Mouse (Mus musculus) CH12.LX (cell line): ENCODE data around the gene Necab2. TPM values are rescaled to one million over a fixed set of nuclear protein-coding genes. Genes with fewer than 3 reads are reported as not detected.

Experiments
- DNase-seq: peaks from one replicate; pipeline ENCODE4 v3.0.0-alpha.2; 2013; ENCODE audit errors: extremely low read depth
- H3K27ac ChIP-seq: 2 replicates; pipeline ENCODE4 v1.5.1; 2012; ENCODE audit warnings: low read depth, mild to moderate bottlenecking, control low read depth, moderate library complexity; ENCODE audit not compliant: insufficient read depth
- H3K27me3 ChIP-seq: replicated peaks from 2 replicates; pipeline ENCODE3; 2012; ENCODE audit warnings: inconsistent platforms
- H3K36me3 ChIP-seq, 2 experiments: replicated peaks in 1 of 2; 2 replicates each; pipeline versions ENCODE3 to v1.6.1; 2012; ENCODE audit warnings: inconsistent platforms in 1 of 2, low read length in 1 of 2, mild to moderate bottlenecking in 1 of 2, mixed read lengths in 1 of 2, moderate library complexity in 1 of 2; ENCODE audit not compliant: control insufficient read depth in 1 of 2, insufficient read depth in 1 of 2
- H3K4me1 ChIP-seq, 2 experiments: 2 replicates each; pipeline ENCODE4 v1.6.1; 2012; ENCODE audit warnings: inconsistent platforms in 1 of 2, moderate library complexity in 1 of 2; ENCODE audit not compliant: insufficient read depth in 2 of 2, control insufficient read depth in 1 of 2
- H3K4me2 ChIP-seq: 2 replicates; pipeline ENCODE4 v1.6.1; 2012; ENCODE audit warnings: low read depth, mild to moderate bottlenecking, control low read depth; ENCODE audit not compliant: poor library complexity, insufficient read depth, severe bottlenecking
- H3K4me3 ChIP-seq, 3 experiments: fragments of 150-350 bp in 1 of 3; sonication (generic) in 1 of 3; replicated peaks in 1 of 3; 2 replicates each; pipeline versions ENCODE3 to v1.5.1; 2011 to 2012; ENCODE audit warnings: low read depth in 2 of 3, low read length in 2 of 3, mild to moderate bottlenecking in 2 of 3, moderate library complexity in 2 of 3, control low read depth in 1 of 3, improper control_type of control experiment in 1 of 3, inconsistent platforms in 1 of 3, mixed read lengths in 1 of 3; ENCODE audit not compliant: poor library complexity in 1 of 3
- H3K79me2 ChIP-seq: replicated peaks from 2 replicates; pipeline ENCODE4 v1.6.1; 2012; ENCODE audit warnings: mild to moderate bottlenecking, moderate library complexity; ENCODE audit not compliant: control insufficient read depth, poor library complexity, insufficient read depth, severe bottlenecking; ENCODE audit errors: extremely low read depth
- H3K9ac ChIP-seq: 2 replicates; pipeline ENCODE4 v1.6.1; 2012; ENCODE audit warnings: low read depth, mild to moderate bottlenecking, control low read depth, moderate library complexity; ENCODE audit not compliant: insufficient read depth
- H3K9me3 ChIP-seq: replicated peaks from 2 replicates; pipeline ENCODE3; 2012; ENCODE audit warnings: low read length, inconsistent platforms, mixed read lengths
- BHLHE40 ChIP-seq: IDR thresholded peaks from 2 replicates; pipeline ENCODE4 v1.6.1; 2011; ENCODE audit warnings: mild to moderate bottlenecking, low read depth, low read length, improper control_type of control experiment
- CHD1 ChIP-seq: IDR thresholded peaks from 2 replicates; pipeline ENCODE4 v1.6.1; 2012; ENCODE audit warnings: low read depth, low read length, improper control_type of control experiment, inconsistent platforms
- CHD2 ChIP-seq: IDR thresholded peaks from 2 replicates; pipeline ENCODE4 v1.6.1; 2011; ENCODE audit warnings: low read length, improper control_type of control experiment
- ELF1 ChIP-seq: IDR thresholded peaks from 2 replicates; pipeline ENCODE4 v1.6.1; 2014; ENCODE audit warnings: low read depth, mild to moderate bottlenecking, inconsistent platforms, low read length, improper control_type of control experiment
- EP300 ChIP-seq: IDR thresholded peaks from 2 replicates; pipeline ENCODE4 v1.6.1; 2011; ENCODE audit warnings: low read length, improper control_type of control experiment
- ETS1 ChIP-seq: conservative IDR thresholded peaks from 2 replicates; pipeline ENCODE4 v1.6.1; 2012; ENCODE audit warnings: low read depth, mild to moderate bottlenecking, inconsistent platforms, low read length, improper control_type of control experiment, moderate library complexity
- GABPA ChIP-seq: IDR thresholded peaks from 2 replicates; pipeline ENCODE4 v1.6.1; 2012; ENCODE audit warnings: low read depth, low read length, improper control_type of control experiment, inconsistent platforms; ENCODE audit not compliant: insufficient replicate concordance
- HCFC1 ChIP-seq: IDR thresholded peaks from 2 replicates; pipeline ENCODE4 v1.6.1; 2012; ENCODE audit warnings: low read depth, mild to moderate bottlenecking, inconsistent platforms, low read length, improper control_type of control experiment
- IRF4 ChIP-seq: IDR thresholded peaks from 2 replicates; pipeline ENCODE4 v1.6.1; 2014; ENCODE audit warnings: low read depth, mild to moderate bottlenecking, inconsistent platforms, low read length, improper control_type of control experiment
- JUN ChIP-seq: IDR thresholded peaks from 2 replicates; pipeline ENCODE4 v1.6.1; 2011; ENCODE audit warnings: low read depth, mild to moderate bottlenecking, low read length, improper control_type of control experiment, moderate library complexity; ENCODE audit not compliant: insufficient read depth
- KAT2A ChIP-seq: IDR thresholded peaks from 2 replicates; pipeline ENCODE4 v1.6.1; 2012; ENCODE audit warnings: low read length, improper control_type of control experiment, inconsistent platforms; ENCODE audit not compliant: insufficient replicate concordance
- MAFK ChIP-seq: IDR thresholded peaks from 2 replicates; pipeline ENCODE4 v1.6.1; 2011; ENCODE audit warnings: low read length, improper control_type of control experiment; ENCODE audit not compliant: insufficient replicate concordance
- MAX ChIP-seq: IDR thresholded peaks from 2 replicates; pipeline ENCODE4 v1.6.1; 2011; ENCODE audit warnings: low read length, improper control_type of control experiment
- MAZ ChIP-seq: IDR thresholded peaks from 2 replicates; pipeline ENCODE4 v1.6.1; 2012; ENCODE audit warnings: low read depth, mild to moderate bottlenecking, inconsistent platforms, low read length, improper control_type of control experiment, moderate library complexity
- MEF2A ChIP-seq: IDR thresholded peaks from 2 replicates; pipeline ENCODE4 v1.6.1; 2014; ENCODE audit warnings: low read depth, mild to moderate bottlenecking, inconsistent platforms, low read length, improper control_type of control experiment, borderline replicate concordance
- MXI1 ChIP-seq: IDR thresholded peaks from 2 replicates; pipeline ENCODE4 v1.6.1; 2011; ENCODE audit warnings: mild to moderate bottlenecking, low read depth, low read length, improper control_type of control experiment
- MYC ChIP-seq: IDR thresholded peaks from 2 replicates; pipeline ENCODE4 v1.6.1; 2011; ENCODE audit warnings: low read depth, mild to moderate bottlenecking, improper control_type of control experiment, low read length
- NRF1 ChIP-seq: IDR thresholded peaks from 2 replicates; pipeline ENCODE4 v1.6.1; 2014; ENCODE audit warnings: low read depth, mild to moderate bottlenecking, inconsistent platforms, low read length, improper control_type of control experiment, moderate library complexity
- PAX5 ChIP-seq: IDR thresholded peaks from 2 replicates; pipeline ENCODE4 v1.6.1; 2012; ENCODE audit warnings: low read length, inconsistent platforms, mixed read lengths
- POLR2A ChIP-seq: IDR thresholded peaks from 2 replicates; pipeline ENCODE4 v1.6.1; 2011; ENCODE audit warnings: low read depth, mild to moderate bottlenecking, improper control_type of control experiment, low read length
- POLR2AphosphoS2 ChIP-seq: IDR thresholded peaks from 2 replicates; pipeline ENCODE4 v1.6.1; 2011; ENCODE audit warnings: low read depth, low read length, improper control_type of control experiment
- RCOR1 ChIP-seq: conservative IDR thresholded peaks from 2 replicates; pipeline ENCODE4 v1.6.1; 2012; ENCODE audit warnings: low read depth, mild to moderate bottlenecking, inconsistent platforms, low read length, improper control_type of control experiment
- SMC3 ChIP-seq: IDR thresholded peaks from 2 replicates; pipeline ENCODE4 v1.6.1; 2011; ENCODE audit warnings: low read depth, low read length, improper control_type of control experiment
- TBP ChIP-seq: conservative IDR thresholded peaks from 2 replicates; pipeline ENCODE4 v1.6.1; 2011; ENCODE audit warnings: low read depth, low read length, improper control_type of control experiment
- TCF12 ChIP-seq: IDR thresholded peaks from 2 replicates; pipeline ENCODE4 v1.6.1; 2014; ENCODE audit warnings: low read depth, mild to moderate bottlenecking, inconsistent platforms, low read length, improper control_type of control experiment
- UBTF ChIP-seq: IDR thresholded peaks from 2 replicates; pipeline ENCODE4 v1.6.1; 2012; ENCODE audit warnings: low read depth, mild to moderate bottlenecking, inconsistent platforms, low read length, improper control_type of control experiment, moderate library complexity
- USF1 ChIP-seq: IDR thresholded peaks from 2 replicates; pipeline ENCODE4 v1.6.1; 2014; ENCODE audit warnings: low read depth, mild to moderate bottlenecking, inconsistent platforms, low read length, improper control_type of control experiment
- ZC3H11A ChIP-seq: IDR thresholded peaks from 2 replicates; pipeline ENCODE4 v1.6.1; 2012; ENCODE audit warnings: low read depth, mild to moderate bottlenecking, inconsistent platforms, low read length, improper control_type of control experiment
- ZKSCAN1 ChIP-seq: IDR thresholded peaks from 2 replicates; pipeline ENCODE4 v1.6.1; 2012; ENCODE audit warnings: low read depth, inconsistent platforms, low read length, improper control_type of control experiment, borderline replicate concordance
- ZMIZ1 ChIP-seq: IDR thresholded peaks from 2 replicates; pipeline ENCODE4 v1.6.1; 2012; ENCODE audit warnings: low read depth, mild to moderate bottlenecking, inconsistent platforms, low read length, improper control_type of control experiment
- dilution Hi-C: fragments of 300-500 bp; cut with MboI; formaldehyde crosslinking; loops from 2 replicates; pipeline ENCODE4 v1.14.3; 2020; ENCODE audit warnings: low sequenced_read_pairs; ENCODE audit not compliant: extremely low pct_unique_long_range_greater_than_20kb, extremely low pct_ligation_motif_present
- in situ Hi-C: fragments of 300-500 bp; cut with MboI; formaldehyde crosslinking; loops from 3 replicates; pipeline ENCODE4 v1.14.3; 2019; ENCODE audit warnings: low sequenced_read_pairs, low pct_ligation_motif_present, low pct_unique_long_range_greater_than_20kb, mixed read lengths
- polyA plus RNA-seq: library from polyadenylated mRNA; unstranded; fragments of >175 nt; gene quantifications from 2 replicates; pipeline ENCODE4 v1.2.1, GENCODE M21; 2012; ENCODE audit warnings: low read depth; ENCODE audit not compliant: insufficient read length
- total RNA-seq, 2 experiments: library from RNA; depleted of rRNA; stranded (reverse); fragments of 300-350 nt in 1 of 2; fragments of >200 nt in 1 of 2; gene quantifications; 2 replicates each; pipeline ENCODE4 v1.2.3; 2012 to 2014

Gene Necab2
- total and polyA plus RNA-seq, 3 experiments: not detected

DNA sequence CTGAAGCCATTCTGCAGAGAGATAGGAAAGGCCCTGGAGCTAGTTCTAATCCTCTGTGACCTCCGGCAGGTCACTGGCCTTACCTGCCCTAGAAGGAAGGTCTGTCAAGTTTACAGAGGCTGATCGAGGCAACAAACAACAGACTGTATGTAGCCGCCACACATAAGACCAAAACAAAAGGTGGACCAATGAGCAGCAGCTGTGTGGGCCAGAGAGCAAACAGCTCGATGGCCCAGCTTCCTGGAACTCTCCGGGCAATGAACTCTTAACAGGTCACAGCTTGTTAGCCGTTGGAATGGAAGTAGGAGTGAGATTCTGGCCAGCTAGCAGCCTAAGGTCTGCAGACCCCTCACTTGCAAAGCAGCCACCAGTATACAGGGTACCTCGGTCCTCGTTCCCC is 16.3 kb upstream of the Necab2 start:
- in situ Hi-C loops: no loop called here

GRCm38 (mm10) chr8:119430690-119431089 is 15.8 kb upstream of the Necab2 start:
- TF ChIP-seq NRF1: no peak
- no peak for TF ChIP-seq EP300
- TF ChIP-seq HCFC1: no peak
- TF ChIP-seq CHD2: no peak
- TF ChIP-seq MYC: no peak
- no peak for TF ChIP-seq USF1
- TF ChIP-seq TCF12: no peak
- no peak for TF ChIP-seq MAFK
- no peak for TF ChIP-seq MAX
- no peak for TF ChIP-seq RCOR1
- TF ChIP-seq CHD1: no peak
- no peak for TF ChIP-seq KAT2A
- no peak for TF ChIP-seq JUN
- TF ChIP-seq MXI1: no peak
- TF ChIP-seq ZMIZ1: no peak
- no peak for TF ChIP-seq ZKSCAN1
- TF ChIP-seq MAZ: no peak
- no peak for TF ChIP-seq TBP
- no peak for TF ChIP-seq PAX5
- no peak for TF ChIP-seq SMC3
- in situ Hi-C loops: no loop called here
- Histone ChIP-seq H3K36me3 (no peaks in the 10 kb centered on the region), H3K4me1 (peaks cover 29 to 50% of the 10 kb centered on the region in 2 experiments), H3K9me3 (no peaks in the 10 kb centered on the region), H3K4me3 (no peak overlapping the region), H3K27me3 (no peaks in the 10 kb centered on the region), H3K27ac (no peak overlapping the region), H3K4me2 (no peak overlapping the region), H3K79me2 (no peaks in the 10 kb centered on the region), H3K9ac (no peak overlapping the region)
- dilution Hi-C loops: no loop called here
- no peak for DNase-seq

More for the DNA sequence above, 16.3 kb upstream of the Necab2 start:
- no peak overlapping the region for H3K4me2 ChIP-seq
- H3K27me3 ChIP-seq: no peaks in the 10 kb centered on the region
- TF ChIP-seq IRF4 (no peak), POLR2A (no peak), PAX5 (no peak), UBTF (no peak), KAT2A (no peak), HCFC1 (no peak), ETS1 (no peak), MAFK (no peak), POLR2AphosphoS2 (no peak), CHD2 (no peak), MEF2A (no peak), GABPA (no peak), CHD1 (no peak), BHLHE40 (no peak), ELF1 (no peak), SMC3 (no peak), ZKSCAN1 (no peak), ZC3H11A (no peak)
- H3K27ac ChIP-seq: no peak overlapping the region
- no peak overlapping the region for H3K9ac ChIP-seq
- H3K4me1 ChIP-seq: peaks cover 30 to 50% of the 10 kb centered on the region in 2 experiments
- H3K79me2 ChIP-seq: no peaks in the 10 kb centered on the region
- dilution Hi-C loops: no loop called here
- no peaks in the 10 kb centered on the region for H3K9me3 ChIP-seq
- DNase-seq: no peak
- H3K36me3 ChIP-seq: no peaks in the 10 kb centered on the region
- H3K4me3 ChIP-seq: no peak overlapping the region
